Mouse (Mus musculus) liver, embryonic 11.5 days (tissue): ENCODE measurements around the gene G0s2. TPM values are rescaled to one million over a fixed set of nuclear protein-coding genes. Genes with fewer than 3 reads are reported as not detected.
"Not testable (repeated sequence)": the region's sequence is repeated elsewhere in the genome, so short reads cannot be mapped to it uniquely, and the experiment has no call there.

ENCODE experiments used
- ATAC-seq: fragments of 200-750 bp; cut with Nextera tagmentation; replicated peaks from 2 replicates; pipeline ENCODE4 v1.8.0; 2017; ENCODE audit warnings: moderate number of reproducible peaks, mild to moderate bottlenecking, moderate TSS enrichment, moderate library complexity; ENCODE audit not compliant: low FRiP score
- DNase-seq: peaks from one replicate; pipeline ENCODE4 v3.0.0-alpha.2; 2017; ENCODE audit warnings: low spot score
- H3K27ac ChIP-seq: fragments of 300-500 bp; sonication (generic); 2 replicates; pipeline ENCODE4 v1.5.1; 2014; ENCODE audit warnings: mild to moderate bottlenecking, low read depth, low read length, control low read depth
- H3K27me3 ChIP-seq: fragments of 300-500 bp; sonication (generic); replicated peaks from 2 replicates; pipeline ENCODE4 v1.6.1; 2014; ENCODE audit warnings: low read length, mixed read lengths; ENCODE audit not compliant: control insufficient read depth, insufficient read depth
- H3K36me3 ChIP-seq: fragments of 300-500 bp; sonication (generic); 2 replicates; pipeline ENCODE4 v1.6.1; 2014; ENCODE audit warnings: mild to moderate bottlenecking, low read length, moderate library complexity, mixed read lengths; ENCODE audit not compliant: control insufficient read depth, insufficient read depth
- H3K4me1 ChIP-seq: fragments of 300-500 bp; sonication (generic); replicated peaks from 2 replicates; pipeline ENCODE4 v1.6.1; 2014; ENCODE audit warnings: low read length, mixed read lengths; ENCODE audit not compliant: control insufficient read depth, insufficient read depth
- H3K4me2 ChIP-seq: fragments of 300-500 bp; sonication (generic); 2 replicates; pipeline ENCODE4 v1.6.1; 2014; ENCODE audit warnings: mild to moderate bottlenecking, control low read depth, moderate library complexity
- H3K4me3 ChIP-seq: fragments of 300-500 bp; sonication (generic); 2 replicates; pipeline ENCODE4 v1.5.1; 2014; ENCODE audit warnings: low read depth, low read length, control low read depth
- H3K9ac ChIP-seq: fragments of 300-500 bp; sonication (generic); 2 replicates; pipeline ENCODE4 v1.6.1; 2014; ENCODE audit warnings: low read depth, low read length, control low read depth
- H3K9me3 ChIP-seq: fragments of 300-500 bp; sonication (generic); 2 replicates; pipeline ENCODE4 v1.6.1; 2016; ENCODE audit warnings: low read length, inconsistent platforms, mixed read lengths; ENCODE audit not compliant: control insufficient read depth
- WGBS: fragments of 180-500 bp; shearing (Covaris S2); extraction: QIAGEN DNeasy Blood & Tissue Kit; methylation state at CpG from one replicate; pipeline ENCODE4 v1.1.7; 2014; 5-methylcytosine and 5-hydroxymethylcytosine counted together
- polyA plus RNA-seq: library from polyadenylated mRNA; unstranded; fragments of >200 nt; fragmentation: Nextera tagmentation; extraction: Ambion mirVana; gene quantifications from 2 replicates; pipeline ENCODE4 v1.2.1, GENCODE M21; 2014

The G0s2 gene
- polyA plus RNA-seq, 1 experiment from 2014 or later, result 33.3 TPM

DNA sequence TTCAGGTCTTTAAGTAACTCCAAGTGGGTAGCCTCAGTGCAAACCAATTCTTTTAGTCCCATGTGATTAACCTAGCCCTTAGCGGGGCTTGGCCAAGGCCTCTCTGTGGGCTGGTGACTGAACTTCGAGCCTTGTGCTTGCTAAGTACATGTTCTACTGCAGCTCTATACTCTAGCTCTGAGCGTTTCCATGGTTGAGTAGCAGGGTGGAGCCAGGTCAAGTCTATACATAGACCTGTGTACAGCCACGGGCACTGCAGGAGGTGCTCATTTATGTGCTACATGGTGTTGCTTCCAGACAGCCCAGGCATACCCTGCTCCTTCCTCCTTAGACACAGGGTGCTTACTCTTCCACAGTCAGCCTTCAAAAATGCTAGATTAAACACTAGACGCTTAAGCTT is 22.9 kb upstream of the G0s2 start:
- no peak for DNase-seq
- ATAC-seq, result no peak
- 82% methylated on average over 5 of the region's 5 CpGs for WGBS
- H3K9me3 ChIP-seq, result no peaks in the 10 kb centered on the region
- H3K9ac ChIP-seq, result no peak overlapping the region
- no peak overlapping the region for H3K4me3 ChIP-seq
- no peak overlapping the region for H3K4me2 ChIP-seq
- no peaks in the 10 kb centered on the region for H3K36me3 ChIP-seq
- H3K27ac ChIP-seq, result no peak overlapping the region
- no peaks in the 10 kb centered on the region for H3K4me1 ChIP-seq
- H3K27me3 ChIP-seq, result no peaks in the 10 kb centered on the region

DNA sequence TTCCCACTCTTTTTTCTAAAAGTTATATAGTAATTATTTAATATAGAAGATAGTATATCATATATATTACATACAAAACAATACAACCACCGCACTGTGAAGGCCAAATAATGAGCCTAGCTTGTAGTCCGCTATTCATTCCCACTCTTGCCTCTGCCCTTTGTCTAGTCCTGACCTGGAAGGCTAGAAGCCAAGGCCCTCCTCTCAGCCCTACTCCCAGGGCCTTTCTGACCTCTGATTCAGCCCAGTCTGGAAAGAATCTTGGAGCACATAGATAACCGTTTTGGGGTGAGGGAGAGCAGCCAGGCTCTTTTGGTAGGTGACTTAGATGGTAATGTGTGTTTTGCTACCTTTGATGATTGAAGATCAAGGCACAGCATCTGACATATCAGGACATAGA is 20.9 kb upstream of the G0s2 start:
- Histone ChIP-seq H3K4me1 (no peaks in the 10 kb centered on the region), H3K27me3 (no peaks in the 10 kb centered on the region), H3K9me3 (no peaks in the 10 kb centered on the region), H3K27ac (no peak overlapping the region), H3K9ac (no peak overlapping the region), H3K36me3 (no peaks in the 10 kb centered on the region), H3K4me3 (no peak overlapping the region), H3K4me2 (no peak overlapping the region)
- ATAC-seq, result no peak
- no peak for DNase-seq
- WGBS, result 76% methylated on average over 3 of the region's 3 CpGs

DNA sequence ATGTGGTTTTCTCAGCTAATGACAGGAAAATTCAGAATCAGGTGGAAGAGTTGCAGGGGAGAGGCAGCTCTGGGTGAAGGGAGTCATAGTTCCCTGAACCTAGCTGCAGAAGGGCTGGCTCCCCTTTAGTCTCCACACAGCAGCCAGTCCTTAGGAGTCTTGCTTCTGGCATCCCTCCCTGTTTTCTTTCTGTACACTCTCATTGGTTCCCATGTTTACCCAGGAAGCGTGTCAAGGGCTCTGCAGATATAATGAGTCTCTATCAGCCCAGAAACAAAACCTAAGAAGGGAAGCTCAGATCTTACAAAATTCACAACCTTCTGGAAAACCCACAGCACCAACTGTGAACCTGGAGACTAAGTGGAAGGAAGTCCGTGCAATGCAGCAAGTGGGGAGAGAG is 20.0 kb upstream of the G0s2 start:
- Histone ChIP-seq H3K36me3 (no peaks in the 10 kb centered on the region), H3K27me3 (no peaks in the 10 kb centered on the region), H3K9me3 (no peaks in the 10 kb centered on the region), H3K9ac (no peak overlapping the region), H3K4me3 (no peak overlapping the region), H3K27ac (no peak overlapping the region), H3K4me1 (no peaks in the 10 kb centered on the region), H3K4me2 (no peak overlapping the region)
- no peak for ATAC-seq
- DNase-seq, result no peak
- 55% methylated on average over 2 of the region's 2 CpGs for WGBS

DNA sequence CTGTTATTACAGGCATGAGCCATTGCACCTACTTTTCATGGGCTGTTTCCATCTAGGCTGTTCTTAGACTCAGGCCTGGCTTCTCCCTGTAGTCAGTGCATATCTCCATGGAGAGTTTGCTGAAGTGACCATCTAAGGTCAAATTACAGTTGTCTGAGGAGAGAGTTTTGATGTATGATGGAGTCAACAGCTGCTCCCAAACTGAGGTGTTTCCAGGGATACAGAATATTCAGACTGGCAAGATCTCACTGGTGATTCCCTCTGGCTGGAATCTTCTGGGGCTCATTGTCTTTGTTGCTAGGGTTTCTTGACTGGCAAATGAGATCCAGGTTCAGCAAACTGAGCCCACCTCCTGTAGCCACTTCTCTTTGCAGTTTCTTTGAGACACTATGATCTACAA is 17.7 kb upstream of the G0s2 start:
- no peak overlapping the region for H3K9ac ChIP-seq
- no peak for ATAC-seq
- DNase-seq, result no peak
- H3K9me3 ChIP-seq, result no peaks in the 10 kb centered on the region
- no peak overlapping the region for H3K4me3 ChIP-seq
- H3K4me1 ChIP-seq, result no peaks in the 10 kb centered on the region
- H3K27ac ChIP-seq, result no peak overlapping the region
- H3K36me3 ChIP-seq, result no peaks in the 10 kb centered on the region
- H3K27me3 ChIP-seq, result no peaks in the 10 kb centered on the region
- no peak overlapping the region for H3K4me2 ChIP-seq

DNA sequence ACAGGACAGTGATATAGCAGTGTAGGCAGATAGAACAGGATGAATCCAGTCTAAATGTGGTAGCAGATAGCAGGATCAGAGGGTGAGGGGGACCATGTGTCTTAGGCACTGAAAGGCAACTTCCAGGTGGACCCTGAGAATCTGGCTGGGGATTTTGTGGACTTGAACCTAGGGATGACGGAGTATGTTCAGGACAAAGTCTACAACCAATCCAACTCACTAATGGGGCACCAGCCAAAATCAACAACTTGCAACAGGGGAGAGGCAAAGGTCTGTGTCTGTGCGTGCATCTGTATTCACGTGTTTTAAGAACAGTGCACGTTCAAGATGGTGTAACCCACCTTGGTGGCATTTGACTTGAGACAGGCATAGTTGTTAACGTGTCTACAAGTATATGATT is 16.9 kb upstream of the G0s2 start:
- Histone ChIP-seq H3K27me3 (no peaks in the 10 kb centered on the region), H3K36me3 (no peaks in the 10 kb centered on the region), H3K4me2 (no peak overlapping the region), H3K27ac (no peak overlapping the region), H3K4me1 (no peaks in the 10 kb centered on the region), H3K9me3 (no peaks in the 10 kb centered on the region), H3K4me3 (no peak overlapping the region), H3K9ac (no peak overlapping the region)
- 79% methylated on average over 5 of the region's 5 CpGs for WGBS
- DNase-seq, result no peak
- ATAC-seq, result no peak

DNA sequence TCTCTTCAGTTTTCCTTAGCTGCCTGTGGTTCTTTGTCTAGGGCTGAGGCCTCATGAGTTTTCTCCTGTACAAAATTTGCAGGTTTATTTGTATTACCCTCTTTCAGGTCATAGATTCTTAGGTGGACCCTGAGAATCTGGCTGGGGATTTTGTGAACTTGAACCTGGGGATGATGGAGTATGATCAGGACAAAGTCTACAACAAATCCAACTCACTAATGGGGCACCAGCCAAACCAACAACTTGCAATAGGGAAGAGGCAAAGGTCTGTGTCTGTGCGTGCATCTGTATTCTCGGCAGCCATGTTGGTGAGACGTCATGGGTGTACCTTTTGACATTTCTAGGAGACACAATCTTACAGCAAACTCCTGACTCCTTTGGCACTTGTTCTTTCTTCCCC is 16.1 kb upstream of the G0s2 start:
- Histone ChIP-seq H3K27me3 (no peaks in the 10 kb centered on the region), H3K4me1 (no peaks in the 10 kb centered on the region), H3K4me2 (no peak overlapping the region), H3K9me3 (no peaks in the 10 kb centered on the region), H3K27ac (no peak overlapping the region), H3K4me3 (no peak overlapping the region), H3K36me3 (no peaks in the 10 kb centered on the region), H3K9ac (no peak overlapping the region)
- DNase-seq (no peak), ATAC-seq (no peak)
- WGBS, result 89% methylated on average over 3 of the region's 3 CpGs

DNA sequence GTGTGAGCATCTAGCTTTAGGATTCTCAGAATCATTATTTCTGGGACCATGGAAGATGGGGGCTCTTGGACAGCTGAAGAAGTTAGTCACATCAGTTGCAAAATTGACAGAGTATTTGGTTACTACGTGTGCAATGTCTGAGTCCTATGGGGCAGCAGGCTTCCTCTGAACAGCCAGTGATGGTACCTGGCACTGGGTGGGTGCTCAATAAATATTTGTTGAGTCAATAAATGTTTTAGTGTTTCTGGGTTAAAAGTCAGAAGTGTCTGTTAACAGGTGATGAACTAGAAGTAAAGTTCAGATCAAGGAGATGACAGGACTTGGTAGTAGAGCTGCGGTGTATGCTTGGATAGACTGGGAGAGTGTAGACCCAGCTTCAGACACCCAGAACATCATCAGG is 14.6 kb upstream of the G0s2 start:
- H3K4me2 ChIP-seq, result no peak overlapping the region
- H3K9me3 ChIP-seq, result no peaks in the 10 kb centered on the region
- H3K27ac ChIP-seq, result no peak overlapping the region
- no peak for DNase-seq
- no peaks in the 10 kb centered on the region for H3K4me1 ChIP-seq
- 71% methylated on average over 2 of the region's 2 CpGs for WGBS
- no peaks in the 10 kb centered on the region for H3K36me3 ChIP-seq
- no peak for ATAC-seq
- H3K9ac ChIP-seq, result no peak overlapping the region
- H3K4me3 ChIP-seq, result no peak overlapping the region
- no peaks in the 10 kb centered on the region for H3K27me3 ChIP-seq

DNA sequence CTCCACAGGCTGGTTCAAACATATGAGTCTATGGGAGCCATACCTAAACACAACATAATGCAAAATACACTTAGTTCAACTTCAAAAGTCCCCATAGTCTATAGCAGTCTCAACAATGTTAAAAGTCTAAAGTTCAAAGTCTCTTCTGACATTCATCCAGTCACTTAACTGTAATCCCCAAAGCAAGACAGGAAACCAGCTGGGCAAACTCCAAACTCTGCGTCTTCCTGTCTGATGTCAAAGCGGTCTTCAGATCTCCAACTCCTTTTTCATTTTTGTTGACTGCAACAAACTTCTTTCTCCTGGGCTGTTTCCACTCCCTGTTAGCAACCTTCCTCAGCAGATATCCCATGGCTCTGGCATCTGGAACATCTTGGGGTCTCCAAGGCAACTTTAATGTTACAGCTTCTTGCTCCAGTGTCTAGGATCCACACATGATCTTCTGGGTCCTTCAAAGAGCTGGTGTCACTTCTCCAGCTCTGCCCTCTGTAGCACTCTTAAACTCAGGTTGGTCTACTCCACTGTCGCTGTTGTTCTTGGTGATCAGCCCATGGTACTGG is 12.8 kb upstream of the G0s2 start:
- not testable (repeated sequence) for H3K9ac ChIP-seq, DNase-seq, H3K4me1 ChIP-seq, ATAC-seq, H3K27ac ChIP-seq, H3K9me3 ChIP-seq, H3K27me3 ChIP-seq, H3K4me2 ChIP-seq, H3K4me3 ChIP-seq, H3K36me3 ChIP-seq
- 86% methylated on average over 3 of the region's 3 CpGs for WGBS

DNA sequence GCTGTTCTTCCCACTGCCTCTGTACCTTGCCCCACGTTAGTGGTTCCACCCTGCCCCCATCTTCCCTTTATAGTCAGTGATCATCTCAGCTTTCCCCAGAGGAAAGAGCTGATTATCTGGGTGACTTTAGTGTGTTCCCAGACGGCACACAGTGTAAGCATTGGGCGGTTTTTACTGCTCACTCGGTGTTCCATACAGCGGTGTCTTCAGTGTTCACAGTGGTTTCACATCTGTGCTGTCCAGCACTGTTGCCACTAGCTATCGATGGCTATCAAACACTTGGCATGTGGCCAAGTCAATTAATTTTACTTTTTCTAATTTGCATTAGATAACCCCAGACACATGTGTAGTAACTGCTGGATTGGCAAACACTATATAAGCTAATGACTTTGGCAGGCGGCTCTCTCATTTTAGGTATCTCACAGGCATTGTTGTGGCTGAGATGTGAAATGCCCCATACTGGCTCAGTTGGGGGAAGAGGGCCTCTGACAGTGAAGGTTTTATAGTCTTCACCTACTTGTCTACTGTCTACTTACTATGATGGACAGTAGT is 11.3 kb upstream of the G0s2 start:
- DNase-seq (no peak), ATAC-seq (no peak)
- no peak overlapping the region for H3K4me2 ChIP-seq
- WGBS, result 76% methylated on average over 7 of the region's 7 CpGs
- H3K4me1 ChIP-seq, result no peaks in the 10 kb centered on the region
- no peak overlapping the region for H3K27ac ChIP-seq
- H3K4me3 ChIP-seq, result no peak overlapping the region
- no peak overlapping the region for H3K9ac ChIP-seq
- H3K9me3 ChIP-seq, result no peaks in the 10 kb centered on the region
- no peaks in the 10 kb centered on the region for H3K36me3 ChIP-seq
- H3K27me3 ChIP-seq, result no peaks in the 10 kb centered on the region
